Mouse (Mus musculus): ENCODE measurements at regions not wholly inside any gene's neighbourhood (a gene's known extent, or its start where the extent isn't known, plus 50 kb on each side); places are given as distances from the start of the nearest gene placed in this dataset.
A peak's percentile ranks its signal among the peaks of the same experiment; 100 is the strongest.

DNA sequence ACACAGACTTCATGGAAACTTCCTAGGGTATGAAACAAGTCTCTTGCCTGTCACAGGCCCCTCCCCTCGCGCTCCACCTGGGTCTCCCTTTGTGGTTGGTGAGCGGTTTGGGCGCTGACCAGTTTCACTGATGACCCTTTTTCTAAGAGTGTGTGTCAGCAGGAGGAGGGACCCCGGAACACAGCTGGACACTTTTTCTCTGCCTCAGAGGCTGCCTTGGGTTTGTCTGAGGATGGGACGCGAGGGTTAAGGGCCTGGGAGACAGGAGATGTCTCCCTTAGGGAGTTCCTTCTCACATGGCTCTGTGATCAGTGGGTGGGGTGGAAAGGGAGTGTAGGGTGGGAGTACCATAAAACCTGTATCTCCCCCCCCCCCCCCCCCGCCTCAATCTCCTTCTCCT lies 115.8 kb upstream of the Haao start:
- DNase-seq (ENCODE audit: low spot score): no peak

- no peak for DNase-seq (ENCODE audit: low spot score)
Measured at GRCm38 (mm10) chr17:83962841-83963240, 115.1 kb upstream of the Haao start.

DNA sequence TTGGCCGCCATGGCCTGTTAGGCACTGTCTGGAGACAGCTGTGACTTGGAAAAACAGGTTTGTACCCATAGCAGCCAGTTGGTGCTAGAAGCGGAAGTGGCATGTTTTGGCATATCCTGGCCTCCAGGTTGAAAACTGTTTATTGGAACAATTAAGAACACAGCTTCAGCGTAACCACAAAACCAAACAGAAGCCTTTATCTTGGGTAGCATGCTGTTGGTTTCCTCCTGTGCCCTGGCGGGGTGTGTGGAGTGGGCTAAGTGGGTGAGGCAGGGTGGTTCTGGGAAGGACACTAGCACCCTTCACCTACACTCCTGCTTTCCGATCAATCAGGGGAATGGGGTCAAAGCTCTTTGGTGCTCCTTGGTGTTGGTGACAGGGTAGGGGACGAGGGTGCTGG lies 114.4 kb upstream of the Haao start:
- DNase-seq (ENCODE audit: low spot score): no peak

DNA sequence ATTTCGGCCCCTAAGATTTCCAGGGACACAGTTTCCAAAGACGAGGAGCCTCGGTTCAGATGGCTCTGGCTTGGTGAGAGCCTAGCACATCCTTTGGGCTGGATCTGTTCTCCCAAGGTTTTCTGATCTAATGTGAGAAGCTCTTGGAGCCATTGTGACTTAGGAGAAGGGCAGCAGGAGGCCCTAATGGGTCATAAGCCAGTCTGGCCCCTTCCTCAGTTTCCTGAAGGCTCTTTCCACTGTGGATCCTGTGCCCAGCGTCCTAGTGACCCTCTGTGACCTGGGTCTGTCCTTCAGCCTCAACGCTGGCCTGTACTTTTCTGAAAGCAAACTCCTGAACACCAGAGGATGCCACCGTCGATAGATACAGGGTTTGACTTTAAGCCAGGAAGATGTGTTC lies 113.1 kb upstream of the Haao start:
- no peak for DNase-seq (ENCODE audit: low spot score)

- no peak for DNase-seq (ENCODE audit: low spot score)
Measured at GRCm38 (mm10) chr17:83960158-83960557, 112.4 kb upstream of the Haao start.

DNA sequence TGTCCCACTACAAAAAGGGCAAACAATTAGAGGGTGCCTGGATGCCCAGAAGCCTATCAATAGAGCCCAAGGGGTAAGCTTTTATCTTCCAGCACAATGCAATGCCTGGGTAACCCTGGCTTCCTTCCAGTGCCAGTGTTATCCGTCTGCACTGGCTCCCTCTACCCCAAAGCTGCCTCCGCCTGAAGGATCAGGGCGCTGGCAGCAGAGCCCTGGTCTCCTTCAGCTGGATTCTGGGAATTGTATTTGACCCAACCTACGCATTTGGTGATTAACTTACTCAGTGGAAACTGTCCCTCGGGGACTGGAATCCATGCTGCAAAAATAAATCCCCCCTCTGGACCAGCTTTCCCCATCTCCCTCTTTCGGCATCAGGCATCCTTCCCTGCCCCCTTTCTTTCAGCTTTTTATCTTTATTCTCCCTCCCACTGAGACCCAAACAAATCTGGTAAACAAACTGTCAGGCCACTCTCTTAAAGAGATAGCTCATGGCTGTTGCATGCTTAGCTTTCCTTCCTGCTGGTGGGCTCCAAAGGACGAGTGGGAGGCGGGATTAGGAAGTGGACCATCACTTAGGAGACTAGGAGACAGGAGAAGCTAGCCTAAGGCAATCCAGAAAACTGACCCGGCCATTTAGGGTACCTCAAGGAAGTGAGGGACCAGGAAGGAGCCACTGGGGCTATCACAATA lies 111.5 kb upstream of the Haao start:
- DNase-seq (ENCODE audit: low spot score): no peak

DNA sequence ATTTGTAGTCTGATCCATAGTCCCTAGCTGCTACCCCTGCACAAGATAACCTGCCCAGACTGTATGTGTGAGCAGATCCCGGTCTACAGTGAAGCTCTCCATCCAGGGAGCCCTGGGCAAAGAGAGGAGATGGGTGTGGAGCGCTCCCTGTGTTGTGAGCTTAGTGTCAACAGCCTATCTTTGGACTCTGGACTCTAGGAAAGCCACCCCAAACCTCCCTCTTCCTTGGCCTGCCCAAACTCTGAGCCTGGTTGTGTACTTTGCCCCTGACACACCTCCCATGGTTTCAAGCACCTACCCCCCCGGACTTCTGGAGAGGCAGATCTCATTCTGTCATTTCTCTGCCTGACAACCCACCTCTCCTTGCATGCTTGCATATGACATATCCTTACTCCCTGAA lies 110.9 kb upstream of the Haao start:
- no peak for DNase-seq (ENCODE audit: low spot score)

- no peak for DNase-seq (ENCODE audit: low spot score)
Measured at GRCm38 (mm10) chr17:83957661-83958540, 110.1 kb upstream of the Haao start.

DNA sequence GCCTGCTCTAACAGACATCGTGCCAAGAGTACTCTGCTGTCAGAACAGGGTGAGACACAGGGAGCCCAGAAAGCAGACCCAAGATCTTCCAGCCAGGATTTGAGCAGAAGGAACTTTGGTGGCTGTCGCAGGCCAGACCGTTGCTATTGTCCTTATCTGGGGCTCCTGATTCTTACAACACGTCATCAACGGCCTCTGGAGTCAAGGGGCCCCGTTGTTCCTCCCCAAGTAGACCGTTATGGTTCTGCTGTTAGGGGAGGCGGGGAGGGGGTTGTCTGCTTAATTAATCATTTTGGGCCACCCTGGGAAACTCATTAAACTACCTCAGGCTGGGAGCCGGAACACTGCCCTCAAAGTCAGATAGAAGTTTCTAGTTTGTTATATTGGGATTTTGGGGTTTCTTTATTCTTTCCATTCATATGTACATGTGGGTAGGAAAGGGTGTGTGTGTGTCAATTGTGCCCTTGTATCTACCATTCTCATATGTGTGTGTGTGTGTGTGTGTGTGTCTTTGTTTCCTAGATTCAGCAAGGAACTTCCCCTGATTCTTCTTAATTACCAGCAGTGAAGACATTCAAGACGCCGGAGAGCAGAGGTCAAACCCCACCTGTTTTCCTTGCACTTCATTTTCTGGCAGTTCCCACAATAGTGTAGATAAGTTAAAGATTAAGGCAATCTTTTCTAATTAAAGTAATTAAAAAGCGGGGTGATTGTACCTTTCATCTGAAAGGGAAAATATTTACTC lies 109.2 kb upstream of the Haao start:
- DNase-seq (ENCODE audit: low spot score): no peak

GRCm38 (mm10) chr17:83955978-83956377 lies 108.2 kb upstream of the Haao start:
- DNase-seq (ENCODE audit: low spot score): no peak

DNA sequence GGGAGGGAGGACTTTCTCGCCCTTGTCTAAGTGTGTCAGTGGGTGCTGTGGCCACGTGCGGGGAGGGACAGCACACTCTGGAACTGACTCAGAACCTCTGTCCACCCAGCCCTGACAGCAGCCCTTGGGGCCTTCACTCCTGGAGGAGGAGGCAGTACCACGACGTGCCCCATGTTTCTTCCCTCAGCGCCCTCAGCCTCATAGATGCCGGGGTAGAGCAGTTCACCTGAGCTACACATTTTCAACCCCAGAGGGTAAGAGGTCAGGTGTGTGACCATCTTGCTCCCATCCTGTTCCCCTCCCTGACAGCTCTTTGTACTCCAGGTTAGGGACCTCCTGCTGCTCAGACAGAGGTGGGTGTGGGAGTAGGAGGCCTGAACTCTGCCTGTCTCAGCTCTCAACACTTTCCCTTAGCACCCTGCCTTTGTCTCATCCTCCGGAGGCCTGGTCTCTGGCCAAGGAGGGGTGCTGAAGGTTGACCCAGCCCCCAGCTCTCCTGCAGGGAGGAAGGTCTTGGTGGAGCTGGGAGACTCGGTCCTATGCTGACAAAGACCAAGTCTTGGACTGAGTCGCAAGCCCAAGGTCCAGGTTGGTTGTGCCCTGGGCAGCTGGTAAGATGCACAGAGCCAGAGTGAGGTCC lies 107.4 kb upstream of the Haao start:
- DNase-seq (ENCODE audit: low spot score): no peak

DNA sequence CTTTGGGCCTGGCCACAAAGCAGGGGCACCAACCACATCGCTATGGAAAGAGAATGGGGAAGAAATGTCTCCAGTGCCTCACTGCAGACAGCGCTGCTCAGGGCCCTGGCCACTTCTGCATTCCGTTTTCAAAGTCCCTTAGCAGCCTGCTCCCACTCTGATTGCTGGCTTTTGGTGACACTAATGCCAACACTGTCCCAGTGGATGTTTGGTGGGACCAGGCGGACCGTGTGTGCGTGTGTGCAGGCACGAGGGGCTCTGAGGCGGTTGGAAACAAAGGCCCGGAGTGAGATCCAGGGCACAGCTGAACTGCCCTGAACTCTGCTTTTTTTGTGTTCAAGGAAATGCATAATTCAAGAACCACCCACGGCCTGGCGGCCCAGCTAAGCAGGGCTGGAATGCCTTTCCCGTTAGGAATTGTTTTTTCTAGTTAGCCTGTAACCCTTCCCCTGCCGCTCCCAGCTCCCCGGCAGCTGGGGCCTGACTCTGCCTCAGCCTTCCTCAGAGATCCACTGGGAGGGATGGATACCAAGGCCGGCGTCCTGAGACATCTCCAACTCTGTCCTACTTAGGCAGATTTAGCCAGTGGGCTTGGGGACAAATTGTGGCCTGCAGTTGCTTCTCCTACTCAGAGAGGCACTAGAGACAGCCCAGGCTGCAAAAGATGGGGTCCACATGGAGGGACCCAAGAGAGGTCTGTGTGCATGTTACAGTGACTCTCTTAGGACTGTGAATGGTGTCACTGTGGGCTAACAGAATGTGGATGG lies 106.7 kb upstream of the Haao start:
- DNase-seq (ENCODE audit: low spot score): no peak

- DNase-seq (ENCODE audit: low spot score): no peak
Measured at GRCm38 (mm10) chr17:83953656-83954055, 105.9 kb upstream of the Haao start.

DNA sequence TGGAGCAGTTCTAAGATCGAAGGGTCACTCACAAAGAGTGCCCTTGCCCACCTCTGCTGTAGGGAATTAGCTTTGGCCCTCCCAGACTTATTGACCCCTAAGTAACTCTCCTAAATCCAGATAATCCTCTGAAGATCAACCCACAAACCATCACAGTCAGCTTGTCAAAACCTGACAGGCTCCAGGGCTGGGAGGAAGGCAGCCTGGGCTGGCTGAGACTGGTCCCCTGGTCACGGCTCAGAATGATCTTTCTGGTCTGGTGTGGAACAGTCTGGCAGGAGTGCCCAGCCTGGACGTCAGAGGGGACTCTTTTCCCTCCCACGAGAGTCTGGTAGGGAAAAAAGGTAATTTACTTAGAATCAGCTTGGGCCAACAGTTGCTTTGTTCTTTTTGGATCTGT lies 99.0 kb upstream of the Haao start:
- DNase-seq (ENCODE audit: low spot score): no peak

DNA sequence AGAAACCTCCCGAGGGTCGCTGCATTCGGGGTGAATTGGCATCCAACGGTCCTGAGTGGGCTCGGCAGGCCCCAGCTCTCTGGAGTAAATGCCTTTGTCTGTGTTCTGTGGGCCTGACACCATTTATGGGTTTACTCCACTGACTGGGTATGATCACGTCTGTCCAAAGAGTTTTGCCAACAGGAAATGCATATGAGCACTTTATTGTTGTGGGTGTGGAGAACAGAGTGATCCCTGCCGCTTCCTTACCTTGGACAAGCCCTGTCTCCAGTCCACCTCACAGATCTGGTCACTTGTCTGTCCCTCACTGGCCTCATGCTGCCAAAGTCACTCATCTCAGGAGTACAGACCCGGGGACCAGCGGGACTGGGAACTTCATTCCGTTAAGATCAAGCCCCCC lies 91.6 kb upstream of the Haao start:
- DNase-seq (ENCODE audit: low spot score): no peak

- DNase-seq (ENCODE audit: low spot score): peak; percentile 67
Measured at GRCm38 (mm10) chr17:83938671-83939244, 91.0 kb upstream of the Haao start.

GRCm38 (mm10) chr17:83937576-83937975 lies 89.8 kb upstream of the Haao start:
- no peak for DNase-seq (ENCODE audit: low spot score)

DNA sequence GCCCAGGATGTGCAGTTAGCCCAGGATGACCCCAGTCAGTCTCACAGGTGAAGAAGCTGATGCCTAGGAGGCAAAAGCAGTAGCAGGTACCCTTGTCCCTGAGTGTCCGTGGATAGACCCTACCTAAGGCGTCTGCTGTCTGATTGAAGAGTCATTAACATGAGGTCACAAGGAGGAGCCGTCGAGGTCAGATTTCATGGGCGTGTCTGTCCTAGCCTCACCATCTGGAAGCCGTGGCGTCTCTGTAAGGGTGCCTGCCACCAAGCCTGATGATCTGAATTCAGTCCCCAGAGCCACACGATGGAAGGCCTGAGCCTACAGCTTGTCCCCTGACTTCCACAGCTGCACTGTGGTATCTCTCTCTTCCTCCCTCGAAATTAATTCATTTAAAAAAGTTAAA lies 88.9 kb upstream of the Haao start:
- DNase-seq (ENCODE audit: low spot score): no peak

GRCm38 (mm10) chr17:83935969-83936368 lies 88.2 kb upstream of the Haao start:
- DNase-seq (ENCODE audit: low spot score): no peak

- no peak for DNase-seq (ENCODE audit: low spot score)
Measured at GRCm38 (mm10) chr17:83935232-83935631, 87.5 kb upstream of the Haao start.

DNA sequence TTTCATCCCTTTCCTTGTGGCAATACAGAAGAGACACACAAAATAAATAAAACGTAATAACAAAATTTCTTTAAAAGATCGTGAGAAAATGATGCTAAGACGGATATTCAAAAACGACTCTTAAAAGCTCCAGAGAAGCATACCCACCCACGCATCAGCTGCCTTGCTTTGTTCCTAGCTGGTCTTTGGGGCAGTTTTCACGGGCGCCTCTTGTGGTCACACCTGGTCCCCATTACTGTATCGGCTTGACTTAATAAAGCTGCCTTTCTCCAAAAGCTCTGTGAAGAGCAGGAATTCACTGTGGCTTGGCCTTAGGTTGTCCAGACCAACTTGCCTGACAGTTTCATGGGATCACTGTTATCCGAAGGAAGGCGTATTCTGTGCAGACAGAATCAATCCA lies 86.0 kb upstream of the Haao start:
- no peak for DNase-seq (ENCODE audit: low spot score)

All from ovary, postnatal 14 days (tissue).